Mouse (Mus musculus): ENCODE measurements around the gene Klf9.
"Not testable (repeated sequence)": the region's sequence is repeated elsewhere in the genome, so short reads cannot be mapped to it uniquely, and the experiment has no call there.

The Klf9 gene

GRCm38 (mm10) chr19:23141391-23142281 is 610 bp downstream of the Klf9 start:
- peak; percentile 11 to 12 for DNase-seq (ENCODE audit: low spot score in 2 of 2)

- no peak for DNase-seq (ENCODE audit: low spot score in 2 of 2)
These were observed 1.5 kb downstream of the Klf9 start for GRCm38 (mm10) chr19:23142427-23143073.

- no peak for DNase-seq (ENCODE audit: low spot score in 2 of 2)
These were observed 2.0 kb downstream of the Klf9 start for GRCm38 (mm10) chr19:23143074-23143445.

GRCm38 (mm10) chr19:23143541-23143940 is 2.5 kb downstream of the Klf9 start:
- no peak for DNase-seq (ENCODE audit: low spot score in 2 of 2)

GRCm38 (mm10) chr19:23144031-23144430 is 3.0 kb downstream of the Klf9 start:
- DNase-seq (ENCODE audit: low spot score in 2 of 2), result no peak

- DNase-seq (ENCODE audit: low spot score in 2 of 2), result no peak
These were observed 4.1 kb downstream of the Klf9 start for GRCm38 (mm10) chr19:23145146-23145545.

- DNase-seq (ENCODE audit: low spot score in 2 of 2), result not testable (repeated sequence)
These were observed 4.5 kb downstream of the Klf9 start for GRCm38 (mm10) chr19:23145575-23145974.

GRCm38 (mm10) chr19:23146409-23146861 is 5.4 kb downstream of the Klf9 start:
- no peak for DNase-seq (ENCODE audit: low spot score in 2 of 2)

GRCm38 (mm10) chr19:23147026-23147966 is 6.3 kb downstream of the Klf9 start:
- DNase-seq (ENCODE audit: low spot score in 2 of 2), result no peak

- DNase-seq (ENCODE audit: low spot score in 2 of 2), result no peak
These were observed 8.7 kb downstream of the Klf9 start for GRCm38 (mm10) chr19:23149465-23150410.

- no peak for DNase-seq (ENCODE audit: low spot score in 2 of 2)
These were observed 9.7 kb downstream of the Klf9 start for GRCm38 (mm10) chr19:23150556-23151265.

GRCm38 (mm10) chr19:23151651-23152070 is 10.6 kb downstream of the Klf9 start:
- peak in 1 of 2 experiments; percentile 25 for DNase-seq (ENCODE audit: low spot score in 2 of 2)

GRCm38 (mm10) chr19:23152201-23152640 is 11.2 kb downstream of the Klf9 start:
- DNase-seq (ENCODE audit: low spot score in 2 of 2), result no peak

- DNase-seq (ENCODE audit: low spot score in 2 of 2), result no peak
These were observed 12.0 kb downstream of the Klf9 start for GRCm38 (mm10) chr19:23152771-23153605.

- DNase-seq (ENCODE audit: low spot score in 2 of 2), result no peak
These were observed 12.6 kb downstream of the Klf9 start for GRCm38 (mm10) chr19:23153606-23154127.

- no peak for DNase-seq (ENCODE audit: low spot score in 2 of 2)
These were observed 18.9 kb downstream of the Klf9 start for GRCm38 (mm10) chr19:23159780-23160395.

GRCm38 (mm10) chr19:23162387-23162809 is 21.4 kb downstream of the Klf9 start:
- no peak for DNase-seq (ENCODE audit: low spot score in 2 of 2)

- DNase-seq (ENCODE audit: low spot score in 2 of 2), result no peak
These were observed 21.9 kb downstream of the Klf9 start for GRCm38 (mm10) chr19:23162877-23163276.
